Mouse (Mus musculus) intestine, embryonic 14.5 days (tissue): ENCODE data around the gene Kcnip1. TPM values are rescaled to one million over a fixed set of nuclear protein-coding genes. Genes with fewer than 3 reads are reported as not detected.
A peak's percentile ranks its signal among the peaks of the same experiment; 100 is the strongest.

ENCODE experiments used
- ATAC-seq: fragments of 200-750 bp; cut with Nextera tagmentation; replicated peaks from 2 replicates; pipeline ENCODE4 v1.8.0; 2017; ENCODE audit warnings: low read depth, moderate number of reproducible peaks, moderate TSS enrichment, moderate library complexity; ENCODE audit not compliant: low FRiP score, low TSS enrichment
- DNase-seq: peaks from one replicate; pipeline ENCODE4 v3.0.0-alpha.2; 2018; ENCODE audit warnings: low spot score
- H3K27ac ChIP-seq: fragments of 300-500 bp; sonication (generic); 2 replicates; pipeline ENCODE4 v1.5.1; 2014; ENCODE audit warnings: low read depth, mild to moderate bottlenecking, control low read depth
- H3K27me3 ChIP-seq: fragments of 300-500 bp; sonication (generic); replicated peaks from 2 replicates; pipeline ENCODE4 v1.6.1; 2014; ENCODE audit warnings: low read length, control low read depth; ENCODE audit not compliant: control insufficient read depth, insufficient read depth
- H3K36me3 ChIP-seq: fragments of 300-500 bp; sonication (generic); 2 replicates; pipeline ENCODE4 v1.6.1; 2014; ENCODE audit warnings: low read length, control low read depth; ENCODE audit not compliant: control insufficient read depth, insufficient read depth
- H3K4me1 ChIP-seq: fragments of 300-500 bp; sonication (generic); replicated peaks from 2 replicates; pipeline ENCODE4 v1.6.1; 2014; ENCODE audit warnings: low read length, control low read depth, mixed read lengths; ENCODE audit not compliant: control insufficient read depth, insufficient read depth
- H3K4me2 ChIP-seq: fragments of 300-500 bp; sonication (generic); 2 replicates; pipeline ENCODE4 v1.6.1; 2014; ENCODE audit warnings: low read length
- H3K4me3 ChIP-seq: fragments of 300-500 bp; sonication (generic); 2 replicates; pipeline ENCODE4 v1.5.1; 2014; ENCODE audit warnings: low read depth, low read length, control low read depth, mixed read lengths
- H3K9ac ChIP-seq: fragments of 300-500 bp; sonication (generic); 2 replicates; pipeline ENCODE4 v1.6.1; 2014; ENCODE audit warnings: mild to moderate bottlenecking, low read length
- H3K9me3 ChIP-seq: fragments of 300-500 bp; sonication (generic); 2 replicates; pipeline ENCODE4 v1.6.1; 2016; ENCODE audit warnings: low read length, control low read depth; ENCODE audit not compliant: control insufficient read depth
- WGBS: fragments of 180-500 bp; shearing (Covaris S2); extraction: QIAGEN DNeasy Blood & Tissue Kit; methylation state at CpG from one replicate; pipeline ENCODE4 v1.1.7; 2014; 5-methylcytosine and 5-hydroxymethylcytosine counted together
- polyA plus RNA-seq: library from polyadenylated mRNA; unstranded; fragments of >200 nt; fragmentation: Nextera tagmentation; extraction: Ambion mirVana; gene quantifications from 2 replicates; pipeline ENCODE4 v1.2.1, GENCODE M21; 2014

The Kcnip1 gene
- polyA plus RNA-seq, 1 experiment from 2014 or later: 13.1 TPM

DNA sequence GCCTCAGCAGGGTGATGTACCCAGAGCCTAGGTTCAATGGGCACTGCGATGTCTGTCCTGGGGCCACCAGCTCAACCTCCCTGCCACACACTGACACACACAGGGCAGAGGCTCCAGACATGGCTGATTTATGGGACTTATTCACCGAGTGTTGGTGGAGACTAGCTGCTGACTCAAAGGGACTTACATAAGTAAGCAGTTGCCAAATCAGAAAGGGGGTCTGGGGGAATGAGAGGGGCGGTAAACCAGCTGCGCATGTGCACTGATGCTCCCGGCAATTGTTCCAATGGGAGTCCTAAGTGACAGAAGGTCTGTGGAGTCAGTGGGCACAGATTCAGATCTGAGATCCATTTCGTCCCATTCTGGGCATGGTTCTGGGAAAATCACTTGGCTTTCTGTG, 35.4 kb downstream of the Kcnip1 start:
- 79% methylated on average over 6 of the region's 6 CpGs for WGBS

DNA sequence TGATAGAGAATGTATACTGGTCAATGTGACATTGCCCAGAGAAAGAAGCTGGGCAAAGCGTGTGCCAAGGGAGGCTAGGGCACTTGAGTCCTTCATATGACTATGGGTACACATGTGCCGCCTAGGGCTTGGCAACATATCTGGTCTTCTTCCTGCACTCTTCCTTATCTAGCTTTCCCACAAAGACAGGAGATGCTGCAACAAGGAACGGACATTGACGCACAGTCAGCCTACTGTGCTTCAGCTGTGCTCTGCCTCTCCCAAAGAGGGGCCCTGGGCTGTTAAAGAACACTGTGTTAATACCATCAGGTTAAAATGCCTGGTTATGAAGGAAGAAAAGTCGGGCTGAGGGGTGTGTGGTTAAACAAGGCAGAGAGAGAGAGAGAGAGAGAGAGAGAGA, 36.3 kb downstream of the Kcnip1 start:
- DNase-seq (no peak), ATAC-seq (no peak)
- H3K9ac ChIP-seq: no peak overlapping the region
- no peaks in the 10 kb centered on the region for H3K9me3 ChIP-seq
- 0 out of 2 replicates have a peak, but pooled peaks cover 3% of the 10 kb centered on the region for H3K4me1 ChIP-seq
- H3K36me3 ChIP-seq: no peaks in the 10 kb centered on the region
- no peak overlapping the region for H3K4me2 ChIP-seq
- no peak overlapping the region; the same call in none of the 2 replicates for H3K27ac ChIP-seq
- no peaks in the 10 kb centered on the region for H3K27me3 ChIP-seq
- no peak overlapping the region for H3K4me3 ChIP-seq
- 80% methylated on average over 5 of the region's 5 CpGs for WGBS

More for the DNA sequence above, 35.4 kb downstream of the Kcnip1 start:
- Histone ChIP-seq H3K36me3 (no peaks in the 10 kb centered on the region), H3K9me3 (no peaks in the 10 kb centered on the region), H3K4me3 (no peak overlapping the region), H3K9ac (no peak overlapping the region), H3K4me2 (no peak overlapping the region), H3K27ac (no peak overlapping the region), H3K4me1 (peaks cover 8% of the 10 kb centered on the region), H3K27me3 (no peaks in the 10 kb centered on the region)
- DNase-seq (no peak), ATAC-seq (no peak)

DNA sequence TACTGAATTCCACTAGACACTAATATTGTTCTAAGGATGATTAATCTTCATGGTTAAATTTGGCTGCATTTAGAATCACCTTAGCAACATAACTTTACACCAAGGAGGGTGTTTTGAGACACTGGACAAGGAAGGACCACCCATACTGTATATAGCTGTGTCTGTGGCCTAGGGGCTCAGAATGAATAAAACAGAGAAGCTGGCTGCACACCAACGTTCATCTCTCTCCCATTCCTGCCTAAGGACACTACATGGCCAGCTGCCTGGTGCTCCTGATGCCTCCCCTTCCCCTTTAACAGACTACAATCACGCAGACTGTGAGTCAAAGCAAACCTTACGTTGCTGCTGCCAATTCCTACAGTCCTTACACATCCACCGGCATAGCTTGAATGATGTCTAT, 37.0 kb downstream of the Kcnip1 start:
- Histone ChIP-seq H3K4me1 (0 out of 2 replicates have a peak, but pooled peaks cover 3% of the 10 kb centered on the region), H3K27me3 (no peaks in the 10 kb centered on the region), H3K4me2 (no peak overlapping the region), H3K36me3 (no peaks in the 10 kb centered on the region), H3K4me3 (no peak overlapping the region), H3K9me3 (no peaks in the 10 kb centered on the region), H3K27ac (peak overlapping the region; percentile 57; the same call in 1 of the 2 replicates), H3K9ac (no peak overlapping the region)
- no peak for ATAC-seq
- no peak for DNase-seq
- WGBS: 56% methylated on average over 4 of the region's 4 CpGs

DNA sequence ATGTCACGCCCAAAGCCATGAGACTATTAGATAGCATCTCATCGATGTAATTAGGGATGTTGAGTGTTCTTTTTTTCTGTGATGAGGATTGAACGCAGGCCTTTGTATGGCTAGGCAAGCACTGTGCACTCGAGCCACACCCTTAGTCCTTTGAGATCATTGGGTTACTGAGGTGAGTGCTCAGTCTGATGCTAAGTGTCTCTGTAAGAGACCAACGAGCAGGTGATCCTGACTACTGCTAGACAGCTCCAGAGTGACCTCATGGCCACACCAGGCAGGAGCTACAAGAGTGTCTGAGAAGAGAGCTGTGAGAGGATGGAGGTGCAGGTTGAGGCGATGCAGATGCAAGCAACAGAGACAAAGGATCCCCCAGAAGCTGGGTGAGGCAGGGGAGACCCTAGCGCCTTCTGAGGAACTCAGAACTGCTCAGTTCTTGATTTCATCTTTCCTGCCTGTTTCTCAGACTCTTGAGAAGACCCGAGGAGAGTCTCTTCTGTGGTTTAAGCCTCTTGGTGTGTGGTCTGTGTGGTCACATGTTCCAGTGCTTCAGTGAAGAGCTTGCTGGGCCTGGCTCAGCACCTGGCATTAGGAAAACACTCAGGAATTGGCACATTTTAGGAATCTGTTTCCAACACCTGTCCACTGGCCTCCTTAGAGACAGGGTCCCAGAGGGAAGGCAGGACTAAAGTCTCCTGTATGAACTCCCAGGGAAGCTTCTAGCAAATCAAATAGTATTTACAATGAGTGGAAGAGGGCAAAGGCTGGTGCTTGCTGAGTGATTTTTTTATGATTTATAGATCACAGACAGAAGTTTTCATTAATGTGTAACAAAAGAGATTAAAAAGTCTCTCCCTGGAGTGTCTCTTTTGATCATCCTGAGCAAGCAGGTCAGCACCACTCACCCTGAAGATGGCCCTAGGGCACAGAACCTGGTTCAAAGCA, 41.0 kb downstream of the Kcnip1 start:
- peak; percentile 26; the same call in 1 of the 2 replicates for ATAC-seq
- no peak overlapping the region for H3K27ac ChIP-seq
- WGBS: 75% methylated on average over 8 of the region's 8 CpGs

DNA sequence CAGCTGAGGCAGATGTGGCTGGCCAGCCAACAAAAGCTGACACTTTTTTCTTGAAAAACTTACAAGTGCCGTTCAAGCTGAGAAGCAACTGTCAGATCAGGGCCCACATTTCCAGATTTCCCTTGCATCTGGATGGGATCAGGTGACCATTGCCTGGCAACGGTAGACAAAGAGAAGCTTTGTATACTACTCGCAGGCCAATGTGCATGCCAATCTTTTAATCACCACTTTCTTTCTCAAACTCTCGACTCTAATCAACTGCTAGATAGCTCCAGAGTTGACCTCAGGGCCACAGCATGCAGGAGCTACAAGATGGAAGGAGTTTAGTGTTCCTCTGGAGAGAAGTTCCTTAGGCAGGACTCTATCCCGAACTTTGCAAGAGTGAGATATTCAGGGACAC, 41.8 kb downstream of the Kcnip1 start:
- Histone ChIP-seq H3K9me3 (no peaks in the 10 kb centered on the region), H3K36me3 (no peaks in the 10 kb centered on the region), H3K27ac (no peak overlapping the region), H3K9ac (no peak overlapping the region), H3K27me3 (no peaks in the 10 kb centered on the region), H3K4me2 (no peak overlapping the region), H3K4me1 (peaks cover 3% of the 10 kb centered on the region; the same call in 1 of the 2 replicates), H3K4me3 (no peak overlapping the region)
- ATAC-seq (no peak), DNase-seq (no peak)
- 54% methylated on average over 5 of the region's 5 CpGs for WGBS

More for the DNA sequence above, 41.0 kb downstream of the Kcnip1 start:
- Histone ChIP-seq H3K9me3 (no peaks in the 10 kb centered on the region), H3K9ac (no peak overlapping the region), H3K36me3 (no peaks in the 10 kb centered on the region), H3K27me3 (no peaks in the 10 kb centered on the region), H3K4me2 (no peak overlapping the region), H3K4me1 (peaks cover 3% of the 10 kb centered on the region; the same call in 1 of the 2 replicates), H3K4me3 (no peak overlapping the region)
- DNase-seq: no peak

DNA sequence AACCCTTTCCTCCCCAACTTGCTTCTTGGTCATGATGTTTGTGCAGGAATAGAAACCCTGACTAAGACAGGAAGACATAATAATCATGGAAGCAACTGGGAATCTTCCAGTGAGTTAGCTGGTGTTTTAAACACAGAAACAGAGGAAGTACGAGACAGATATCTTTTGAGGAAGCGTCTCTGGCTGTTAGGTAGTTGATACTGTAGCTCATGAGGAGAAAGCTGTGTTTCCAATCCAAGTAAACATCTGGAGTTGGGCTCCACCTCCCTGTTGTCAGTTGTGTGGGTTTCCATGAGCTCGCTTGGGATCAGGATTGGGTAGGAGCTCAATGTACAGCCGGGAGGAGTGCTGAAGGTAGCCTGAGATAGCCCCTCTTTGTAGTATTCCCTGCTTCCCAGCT, 46.5 kb downstream of the Kcnip1 start:
- no peak overlapping the region for H3K4me2 ChIP-seq
- WGBS: 76% methylated on average over 4 of the region's 4 CpGs
- no peaks in the 10 kb centered on the region for H3K9me3 ChIP-seq

DNA sequence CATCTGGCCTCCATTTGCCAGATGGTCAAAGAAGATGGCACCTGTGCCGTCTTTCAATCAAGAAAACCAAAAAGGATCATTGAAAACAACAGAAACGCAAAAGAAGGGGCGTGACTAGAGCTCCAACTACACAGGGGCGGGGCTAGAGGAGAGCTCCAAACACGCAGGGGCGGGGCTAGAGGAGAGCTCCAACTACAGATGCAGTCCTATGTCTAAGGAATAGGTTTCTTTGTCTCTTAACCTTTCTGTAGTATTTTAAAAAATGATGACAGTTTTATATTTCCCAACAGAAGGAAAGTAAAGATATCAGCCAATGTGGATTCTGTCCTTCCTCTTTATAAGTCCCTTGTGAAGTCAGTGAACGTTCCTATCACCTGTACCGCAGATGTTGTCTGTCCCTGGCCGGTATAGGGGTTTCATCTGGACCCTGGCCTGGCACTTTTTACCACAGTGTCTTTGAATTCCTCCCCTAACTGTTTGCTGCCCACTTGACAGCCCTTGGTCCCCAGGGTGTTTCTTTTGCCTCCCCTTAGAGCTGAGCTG, 48.1 kb downstream of the Kcnip1 start:
- WGBS: 92% methylated on average over 9 of the region's 9 CpGs
- no peak for ATAC-seq
- Histone ChIP-seq H3K4me1 (peaks cover 3% of the 10 kb centered on the region; the same call in 1 of the 2 replicates), H3K27ac (no peak overlapping the region), H3K4me3 (no peak overlapping the region), H3K27me3 (no peaks in the 10 kb centered on the region), H3K36me3 (no peaks in the 10 kb centered on the region), H3K4me2 (no peak overlapping the region), H3K9ac (no peak overlapping the region), H3K9me3 (no peaks in the 10 kb centered on the region)
- DNase-seq: no peak

More for the DNA sequence above, 46.5 kb downstream of the Kcnip1 start:
- DNase-seq: no peak
- no peaks in the 10 kb centered on the region; the same call in 1 of the 2 replicates for H3K4me1 ChIP-seq
- no peaks in the 10 kb centered on the region for H3K36me3 ChIP-seq
- H3K27me3 ChIP-seq: no peaks in the 10 kb centered on the region
- no peak overlapping the region for H3K4me3 ChIP-seq
- H3K9ac ChIP-seq: no peak overlapping the region
- ATAC-seq: no peak
- no peak overlapping the region for H3K27ac ChIP-seq

DNA sequence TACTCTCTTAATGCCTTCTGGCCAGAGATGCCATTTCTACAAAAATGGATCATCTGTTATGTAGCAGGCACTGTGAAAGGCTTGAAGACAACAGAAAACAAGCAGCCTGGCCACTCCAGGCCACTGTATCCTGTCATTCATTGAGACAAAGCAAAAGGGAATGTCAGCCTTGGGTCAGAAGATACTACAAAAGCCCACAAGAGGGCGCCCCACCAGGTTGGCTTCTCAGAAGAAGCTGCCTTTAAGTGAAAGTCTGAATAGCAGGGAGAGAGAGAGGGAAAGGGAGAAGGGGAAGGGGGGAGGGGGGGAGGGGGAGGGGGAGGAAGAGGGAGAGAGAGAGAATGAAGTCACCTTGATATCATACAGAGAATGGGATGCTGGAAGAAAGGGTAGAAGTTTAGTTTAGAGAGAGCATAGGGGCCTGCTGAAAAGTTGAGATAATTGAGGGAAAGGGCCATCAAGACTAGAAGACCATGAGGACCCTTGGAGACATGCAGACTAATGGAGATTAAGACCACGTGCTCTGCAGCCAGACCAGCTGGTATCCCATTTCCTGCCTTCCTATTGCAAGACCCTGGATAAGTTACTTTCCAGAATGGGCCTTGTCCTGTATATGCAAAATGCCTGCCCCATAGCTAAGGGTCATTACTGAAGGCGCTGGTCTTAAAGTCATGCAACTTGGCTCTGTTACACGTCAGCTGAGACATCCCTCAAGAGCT, 48.7 kb downstream of the Kcnip1 start:
- WGBS: 59% methylated on average over 4 of the region's 4 CpGs
- H3K4me3 ChIP-seq: no peak overlapping the region
- peaks cover 3% of the 10 kb centered on the region; the same call in 1 of the 2 replicates for H3K4me1 ChIP-seq
- H3K9ac ChIP-seq: no peak overlapping the region
- no peak for ATAC-seq
- H3K36me3 ChIP-seq: no peaks in the 10 kb centered on the region
- no peak overlapping the region for H3K27ac ChIP-seq
- H3K4me2 ChIP-seq: no peak overlapping the region
- no peaks in the 10 kb centered on the region for H3K27me3 ChIP-seq
- DNase-seq: no peak
- no peaks in the 10 kb centered on the region for H3K9me3 ChIP-seq
